Mouse (Mus musculus) subcutaneous adipose tissue, adult 2 months (tissue): ENCODE results near the gene Krtap29-1. TPM values are rescaled to one million over a fixed set of nuclear protein-coding genes. Genes with fewer than 3 reads are reported as not detected.

Experiments used
- polyA plus RNA-seq: library from polyadenylated mRNA; depleted of rRNA; stranded (reverse); fragments of >200 nt; gene quantifications from 2 replicates; pipeline ENCODE4 v1.2.3, GENCODE M21; 2012; ENCODE audit warnings: low replicate concordance; rRNA removed

Krtap29-1 gene
- not detected in 2 replicates for polyA plus RNA-seq

GRCm38 (mm10) chr11:99978953-99979352, at the start of gene Krtap29-1:
TSS of gene Krtap29-1 (minus strand) at chr11:99979053.

GRCm38 (mm10) chr11:100016112-100016511, 37.3 kb upstream of the Krtap29-1 start, which contains the start of gene Krt33a:
TSS of gene Krt33a (minus strand) at chr11:100016212.

GRCm38 (mm10) chr11:99993620-99994383, 14.9 kb upstream of the Krtap29-1 start, which contains the start of gene Krtap17-1:
TSS of gene Krtap17-1 (minus strand) at chr11:99993994.

GRCm38 (mm10) chr11:99986180-99986647, 7.4 kb upstream of the Krtap29-1 start, which contains the start of gene Krtap16-1:
TSS of gene Krtap16-1 (minus strand) at chr11:99986597.

GRCm38 (mm10) chr11:99948175-99948574, 30.7 kb downstream of the Krtap29-1 start, which contains the start of gene Krtap9-5:
TSS of gene Krtap9-5 (plus strand) at chr11:99948475.

GRCm38 (mm10) chr11:99935991-99936390, 42.9 kb downstream of the Krtap29-1 start, which contains the start of gene Krtap31-2:
TSS of gene Krtap31-2 (plus strand) at chr11:99936291.

Other genes with a start within 250 kb of the Krtap29-1 start
- gene Gm14180, start 244.8 kb downstream of the Krtap29-1 start, polyA plus RNA-seq = not detected in 2 replicates
- gene Gm11595, start 206.1 kb downstream of the Krtap29-1 start, polyA plus RNA-seq = not detected in 2 replicates
- not detected in 2 replicates for gene Krtap4-8, start 198.3 kb downstream of the Krtap29-1 start, polyA plus RNA-seq
- gene Krtap4-9, start 193.9 kb downstream of the Krtap29-1 start, polyA plus RNA-seq = not detected in 2 replicates
- gene Gm11596, start 185.6 kb downstream of the Krtap29-1 start, polyA plus RNA-seq = not detected in 2 replicates
- not detected in 2 replicates for gene Gm11569, start 180.1 kb downstream of the Krtap29-1 start, polyA plus RNA-seq
- gene Gm11554, start 174.6 kb downstream of the Krtap29-1 start, polyA plus RNA-seq = not detected in 2 replicates
- gene Krtap4-13, start 169.2 kb downstream of the Krtap29-1 start, polyA plus RNA-seq = not detected in 2 replicates
- not detected in 2 replicates for gene Gm11564, start 163.4 kb downstream of the Krtap29-1 start, polyA plus RNA-seq
- gene 2300003K06Rik, start 141.0 kb downstream of the Krtap29-1 start, polyA plus RNA-seq = not detected in 2 replicates
- gene Krtap4-16, start 127.4 kb downstream of the Krtap29-1 start, polyA plus RNA-seq = not detected in 2 replicates
- not detected in 2 replicates for gene Gm11568, start 121.1 kb downstream of the Krtap29-1 start, polyA plus RNA-seq
- gene Gm11559, start 114.6 kb downstream of the Krtap29-1 start, polyA plus RNA-seq = not detected in 2 replicates
- gene Krtap9-1, start 105.7 kb downstream of the Krtap29-1 start, polyA plus RNA-seq = not detected in 2 replicates
- not detected in 2 replicates for gene Gm11567, start 99.9 kb downstream of the Krtap29-1 start, polyA plus RNA-seq
- gene Krtap31-1, start 71.1 kb downstream of the Krtap29-1 start, polyA plus RNA-seq = not detected in 2 replicates
- gene Gm11565, start 64.3 kb downstream of the Krtap29-1 start, polyA plus RNA-seq = not detected in 2 replicates
- not detected in 2 replicates for gene Krtap31-2, start 42.8 kb downstream of the Krtap29-1 start, polyA plus RNA-seq
- not detected in 2 replicates for gene Krtap9-5, start 30.6 kb downstream of the Krtap29-1 start, polyA plus RNA-seq
- gene Krtap16-1, start 7.5 kb upstream of the Krtap29-1 start, polyA plus RNA-seq = not detected in 2 replicates
- 2.2 TPM in 1 of 2 replicates, not detected in the other for gene Krtap17-1, start 14.9 kb upstream of the Krtap29-1 start, polyA plus RNA-seq
- 0.06 TPM in 2 replicates for gene Krt33a, start 37.2 kb upstream of the Krtap29-1 start, polyA plus RNA-seq
- not detected in 2 replicates for gene Krt33b, start 50.8 kb upstream of the Krtap29-1 start, polyA plus RNA-seq
- gene Krt34, start 62.5 kb upstream of the Krtap29-1 start, polyA plus RNA-seq = not detected in 2 replicates
- not detected in 2 replicates for gene Krt31, start 71.5 kb upstream of the Krtap29-1 start, polyA plus RNA-seq
- gene Krt32, start 109.2 kb upstream of the Krtap29-1 start, polyA plus RNA-seq = not detected in 2 replicates
- not detected in 2 replicates for gene Krt35, start 117.2 kb upstream of the Krtap29-1 start, polyA plus RNA-seq
- gene Krt36, start 126.6 kb upstream of the Krtap29-1 start, polyA plus RNA-seq = 2.0 and 2.9 TPM in 2 replicates
- 0.49 TPM in 1 of 2 replicates, not detected in the other for gene Krt13, start 142.5 kb upstream of the Krtap29-1 start, polyA plus RNA-seq
- gene Krt15, start 156.9 kb upstream of the Krtap29-1 start, polyA plus RNA-seq = 1.1 TPM in 1 of 2 replicates, not detected in the other
- gene Krt19, start 169.6 kb upstream of the Krtap29-1 start, polyA plus RNA-seq = 14.2 and 271 TPM in 2 replicates
- gene Krt9, start 214.2 kb upstream of the Krtap29-1 start, polyA plus RNA-seq = 0.04 TPM in 1 of 2 replicates, not detected in the other
- gene Krt14, start 228.5 kb upstream of the Krtap29-1 start, polyA plus RNA-seq = 0.11 and 0.26 TPM in 2 replicates